Mouse (Mus musculus): ENCODE results near the gene Mgst3. TPM values are rescaled to one million over a fixed set of nuclear protein-coding genes. Genes with fewer than 3 reads are reported as not detected.

Mgst3 gene
- polyA plus RNA-seq (2014; fragmentation: Illumina TruSeq; extraction: RNeasy Lipid Tissue Mini Kit (QIAGEN cat#74804); ENCODE audit: low read depth, low replicate concordance): not detected

GRCm38 (mm10) chr1:167393683-167394492 is at the start of gene Mgst3:
Gene Mgst3, minus strand, starts transcription at chr1:167393841.

GRCm38 (mm10) chr1:167349815-167350596 is 43.6 kb downstream of the Mgst3 start, which contains the start of gene Aldh9a1:
Gene Aldh9a1, plus strand, starts transcription at chr1:167349991.

Other genes with a start within 250 kb of the Mgst3 start
- gene Uck2, start 108.5 kb downstream of the Mgst3 start, polyA plus RNA-seq (2014; fragmentation: Illumina TruSeq; extraction: RNeasy Lipid Tissue Mini Kit (QIAGEN cat#74804); ENCODE audit: low read depth, low replicate concordance): 62.0 TPM
- gene Tmco1, start 85.5 kb downstream of the Mgst3 start, polyA plus RNA-seq (2014; fragmentation: Illumina TruSeq; extraction: RNeasy Lipid Tissue Mini Kit (QIAGEN cat#74804); ENCODE audit: low read depth, low replicate concordance): 109 TPM
- 46.3 TPM for gene Aldh9a1, start 43.9 kb downstream of the Mgst3 start, polyA plus RNA-seq (2014; fragmentation: Illumina TruSeq; extraction: RNeasy Lipid Tissue Mini Kit (QIAGEN cat#74804); ENCODE audit: low read depth, low replicate concordance)
- 37.8 TPM for gene Lrrc52, start 72.9 kb upstream of the Mgst3 start, polyA plus RNA-seq (2014; fragmentation: Illumina TruSeq; extraction: RNeasy Lipid Tissue Mini Kit (QIAGEN cat#74804); ENCODE audit: low read depth, low replicate concordance)
- gene Rxrg, start 204.5 kb upstream of the Mgst3 start, polyA plus RNA-seq (2014; fragmentation: Illumina TruSeq; extraction: RNeasy Lipid Tissue Mini Kit (QIAGEN cat#74804); ENCODE audit: low read depth, low replicate concordance): 0.17 TPM